Comparison of ENCODE assay signal across 21 mouse cellular contexts in genomic region chr2:103239086-103239485, GRCm38 (mm10).
DNase-seq lines count a peak whose midpoint lies in the region; ATAC-seq lines count a peak whose summit lies in the region.
"Had no signal": no experiment of that assay in that cellular context is flagged by ENCODE, and none has a peak within 500 bp of the region (broad histone marks: within the 10 kb centered on the region; RNA-seq: fewer than 3 reads in every experiment).

No protein-coding gene starts in this region.

- DNase-seq in kidney, postnatal 10 days, result peak; percentile 6
- peak; percentile 39 for DNase-seq in testis, postnatal 10 days (ENCODE audit: low spot score)
- DNase-seq in testis, postnatal 14 days (ENCODE audit: low spot score), result no peak
- DNase-seq in adrenal gland, postnatal 14 days, result peak; percentile 6
- peak; percentile 8 to 12 for DNase-seq in urinary bladder, postnatal 36 days (ENCODE audit: low spot score in 2 of 2)
- DNase-seq: B cell, adult 2 months; cerebellum, adult 9-10 months; gastrocnemius, postnatal 14 days; layer of hippocampus, postnatal 36 days; lung, postnatal 10 days; right cerebral cortex, adult 18-20 months had no signal

- no peaks in the 10 kb centered on the region for H3K9me3 ChIP-seq in kidney, embryonic 16.5 days (ENCODE audit: low read length)
- no peaks in the 10 kb centered on the region for H3K9me3 ChIP-seq in midbrain, embryonic 13.5 days
- H3K9me3 ChIP-seq: embryonic facial prominence, embryonic 12.5 days; heart, embryonic 13.5 days; hindbrain, embryonic 15.5 days; intestine, embryonic 15.5 days had no signal

- no peaks in the 10 kb centered on the region for H3K36me3 ChIP-seq in kidney, embryonic 16.5 days (ENCODE audit: insufficient read depth, low read length)
- no peaks in the 10 kb centered on the region for H3K36me3 ChIP-seq in midbrain, embryonic 13.5 days
- H3K36me3 ChIP-seq: embryonic facial prominence, embryonic 12.5 days; heart, embryonic 13.5 days; hindbrain, embryonic 15.5 days; intestine, embryonic 15.5 days had no signal

- no peak overlapping the region for H3K9ac ChIP-seq in kidney, embryonic 16.5 days (replicated peaks; ENCODE audit: low read length)
- no peak overlapping the region for H3K9ac ChIP-seq in midbrain, embryonic 13.5 days (replicated peaks)
- H3K9ac ChIP-seq: embryonic facial prominence, embryonic 12.5 days; heart, embryonic 13.5 days; hindbrain, embryonic 15.5 days; intestine, embryonic 15.5 days had no signal

- no peak overlapping the region for H3K4me2 ChIP-seq in kidney, embryonic 16.5 days (replicated peaks; ENCODE audit: low read depth, low read length)
- H3K4me2 ChIP-seq in midbrain, embryonic 13.5 days (replicated peaks), result no peak overlapping the region
- H3K4me2 ChIP-seq: embryonic facial prominence, embryonic 12.5 days; heart, embryonic 13.5 days; hindbrain, embryonic 15.5 days; intestine, embryonic 15.5 days had no signal

- 93% methylated on average over 4 of the region's 4 CpGs for WGBS in kidney, embryonic 16.5 days
- 91% methylated on average over 4 of the region's 4 CpGs for WGBS in midbrain, embryonic 13.5 days

- ATAC-seq in kidney, embryonic 16.5 days (ENCODE audit: low FRiP score, low TSS enrichment), result no peak
- ATAC-seq in midbrain, embryonic 13.5 days, result no peak
- ATAC-seq: forebrain, embryonic 14.5 days; intestine, embryonic 15.5 days had no signal

- H3K27ac ChIP-seq in kidney, embryonic 16.5 days (ENCODE audit: low read length), result no peak overlapping the region
- no peak overlapping the region for H3K27ac ChIP-seq in midbrain, embryonic 13.5 days
- H3K27ac ChIP-seq: embryonic facial prominence, embryonic 12.5 days; heart, embryonic 13.5 days; hindbrain, embryonic 15.5 days; intestine, embryonic 15.5 days; kidney, postnatal 0 days; layer of hippocampus, adult 2 months had no signal

- no peaks in the 10 kb centered on the region for H3K27me3 ChIP-seq in kidney, embryonic 16.5 days (ENCODE audit: insufficient read depth, low read length)
- H3K27me3 ChIP-seq in midbrain, embryonic 13.5 days, result no peaks in the 10 kb centered on the region
- H3K27me3 ChIP-seq: embryonic facial prominence, embryonic 12.5 days; heart, embryonic 13.5 days; hindbrain, embryonic 15.5 days; intestine, embryonic 15.5 days had no signal

- H3K4me1 ChIP-seq in kidney, embryonic 16.5 days (ENCODE audit: insufficient read depth, low read length), result no peaks in the 10 kb centered on the region
- H3K4me1 ChIP-seq in midbrain, embryonic 13.5 days (replicated peaks), result no peaks in the 10 kb centered on the region
- H3K4me1 ChIP-seq: embryonic facial prominence, embryonic 12.5 days; heart, embryonic 13.5 days; hindbrain, embryonic 15.5 days; intestine, embryonic 15.5 days had no signal

- no peak overlapping the region for H3K4me3 ChIP-seq in kidney, embryonic 16.5 days (ENCODE audit: low read length)
- no peak overlapping the region for H3K4me3 ChIP-seq in midbrain, embryonic 13.5 days (replicated peaks)
- H3K4me3 ChIP-seq: embryonic facial prominence, embryonic 12.5 days; erythroblast, embryonic 14.5 days; heart, embryonic 13.5 days; hindbrain, embryonic 15.5 days; intestine, embryonic 15.5 days; layer of hippocampus, adult 2 months had no signal
